Mouse (Mus musculus) ovary, postnatal 14 days (tissue): Measurements from ENCODE around the gene Pitpna.
"Not testable (repeated sequence)": the region's sequence is repeated elsewhere in the genome, so short reads cannot be mapped to it uniquely, and the experiment has no call there.

Source experiments
- DNase-seq: peaks from one replicate; pipeline ENCODE4 v3.0.0; 2022; ENCODE audit warnings: low spot score

Gene Pitpna

DNA sequence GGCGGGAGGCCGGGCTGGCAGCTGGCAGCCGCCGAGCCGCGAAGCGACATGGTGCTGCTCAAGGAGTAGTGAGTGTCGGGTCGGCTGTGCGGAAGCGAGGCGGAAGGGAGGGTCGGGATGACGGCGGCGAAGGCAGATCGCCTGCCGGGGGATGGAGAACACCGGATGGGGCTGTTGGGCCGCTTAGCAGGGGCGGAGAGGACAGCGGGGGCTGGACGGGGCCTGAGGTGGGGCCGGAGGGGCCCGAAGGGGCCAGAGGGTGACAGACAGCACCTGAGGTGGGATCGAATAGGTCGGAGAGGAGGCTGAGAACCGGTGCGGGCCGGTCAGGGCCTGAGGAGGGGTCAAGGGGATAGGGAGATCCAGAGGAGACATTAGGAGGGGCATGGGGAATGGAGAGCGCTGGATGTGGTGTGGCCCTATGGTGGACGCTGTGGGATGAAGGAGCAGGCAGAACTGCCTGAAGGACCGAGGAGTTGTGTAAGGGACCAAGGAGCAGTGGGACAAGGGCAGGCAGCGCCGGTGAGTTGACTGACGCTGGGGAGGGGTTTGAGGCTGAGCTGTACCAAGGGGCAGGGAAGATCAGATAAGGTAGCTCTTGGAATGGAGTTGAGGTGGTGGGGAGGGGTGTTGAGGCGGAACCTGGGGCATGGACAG is 516 bp downstream of the Pitpna start:
- DNase-seq, result no peak

- no peak for DNase-seq
These were observed 4.7 kb downstream of the Pitpna start for GRCm38 (mm10) chr11:75592612-75593011.

DNA sequence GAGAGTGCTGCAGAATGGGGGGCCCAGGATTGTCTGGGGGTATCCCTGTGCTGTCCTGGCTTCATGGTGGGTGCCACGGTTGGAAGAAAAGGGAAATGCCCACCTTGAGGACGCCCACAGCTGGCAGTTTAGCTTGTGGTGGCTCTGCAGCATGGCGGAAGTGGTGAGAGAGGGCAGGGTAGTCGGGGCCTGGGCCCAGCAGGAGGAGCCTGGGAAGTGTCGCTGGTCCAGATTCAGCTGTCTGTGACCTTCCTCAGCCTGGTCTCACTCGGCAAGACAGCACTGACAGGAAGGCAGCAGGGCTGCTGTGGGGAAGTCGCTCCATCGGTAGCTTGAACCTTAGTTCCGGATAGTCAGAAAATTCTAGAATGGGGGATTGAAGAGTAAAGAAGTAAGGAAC is 6.5 kb downstream of the Pitpna start:
- no peak for DNase-seq

- DNase-seq, result no peak
These were observed 7.5 kb downstream of the Pitpna start for GRCm38 (mm10) chr11:75595404-75595803.

DNA sequence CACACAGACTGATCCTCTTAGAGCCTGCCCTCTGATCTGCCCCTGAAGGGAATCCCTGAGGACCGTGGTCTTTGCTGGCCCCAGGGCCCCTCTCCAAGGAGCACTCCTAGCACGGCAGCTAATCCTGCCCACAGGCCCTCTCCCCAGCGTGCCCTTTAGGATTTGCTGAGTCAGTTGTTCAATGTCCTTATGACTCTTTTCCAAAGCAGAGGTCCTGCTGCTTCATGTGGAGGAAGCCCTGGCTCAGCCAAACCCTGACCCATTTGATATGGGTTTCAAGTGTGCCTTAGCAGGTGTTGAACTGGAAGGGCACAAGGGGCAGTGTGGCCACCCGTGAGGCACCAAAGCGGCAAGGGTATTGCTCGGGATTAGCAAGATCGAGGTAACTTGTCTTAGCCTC is 7.9 kb downstream of the Pitpna start:
- no peak for DNase-seq

DNA sequence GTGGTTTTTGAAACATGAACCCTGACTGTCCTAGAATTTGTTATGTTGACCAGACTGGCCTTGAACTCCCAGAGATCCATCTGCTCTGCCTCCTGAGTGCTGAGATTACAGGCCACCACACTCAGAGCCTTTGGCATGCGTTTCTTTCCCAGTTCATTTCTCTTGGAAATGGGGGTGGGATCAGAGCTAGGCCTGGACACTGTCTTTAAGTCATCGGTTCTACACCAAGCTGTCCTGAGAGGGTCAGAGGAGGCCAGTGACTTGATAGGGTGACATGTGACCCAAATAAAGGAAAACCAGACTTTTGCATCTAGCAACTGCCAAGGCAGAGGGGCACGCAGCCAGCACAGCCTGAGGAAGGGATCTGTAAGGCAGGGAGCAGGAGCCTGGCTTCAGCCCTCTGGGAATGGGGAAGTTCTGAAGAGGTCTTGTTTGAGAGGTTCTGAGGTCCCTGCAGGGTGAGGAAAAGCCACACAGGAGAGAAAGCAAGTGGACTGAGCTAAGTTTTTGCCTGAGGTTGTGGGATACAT is 8.9 kb downstream of the Pitpna start:
- peak; percentile 33 for DNase-seq

GRCm38 (mm10) chr11:75598004-75598403 is 10.1 kb downstream of the Pitpna start:
- no peak for DNase-seq

DNA sequence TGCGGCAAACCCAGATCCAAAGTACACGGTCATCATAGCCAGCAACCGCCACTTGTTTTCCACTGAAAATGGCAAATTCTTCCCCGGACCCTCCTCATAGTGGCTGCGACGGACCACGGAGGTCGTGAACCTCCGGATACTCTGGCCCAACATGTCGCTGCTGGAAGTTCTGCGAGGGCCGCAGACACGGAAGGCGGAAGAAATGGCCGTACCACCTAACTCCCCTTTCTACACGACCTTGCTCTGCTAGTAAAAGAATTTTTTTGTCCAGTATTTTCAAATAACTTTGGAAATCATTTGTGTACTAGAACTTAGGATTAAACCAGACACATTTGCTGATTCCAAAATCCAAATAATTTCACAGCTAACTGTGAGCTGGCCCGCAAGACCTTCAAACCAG is 11.9 kb downstream of the Pitpna start:
- not testable (repeated sequence) for DNase-seq

DNA sequence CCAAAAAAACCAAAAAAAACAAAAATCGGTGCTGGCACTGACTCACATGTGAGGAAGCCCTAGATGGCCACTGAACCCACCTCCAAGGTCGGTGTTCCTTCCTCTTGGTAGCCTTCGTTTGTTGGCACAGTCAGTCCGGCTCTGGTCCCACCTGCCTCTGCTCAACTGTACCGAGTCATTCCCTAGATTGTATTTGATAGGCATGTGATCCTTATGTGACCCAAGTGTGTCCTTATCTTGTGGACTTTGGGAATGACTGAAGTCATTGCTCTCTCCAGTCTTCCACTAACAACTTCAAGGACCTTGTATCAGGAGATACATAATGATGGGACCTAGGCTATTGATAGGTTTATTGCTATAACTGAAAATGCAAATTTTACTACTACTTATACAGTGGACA is 16.9 kb downstream of the Pitpna start:
- DNase-seq, result no peak

- no peak for DNase-seq
These were observed 17.4 kb downstream of the Pitpna start for GRCm38 (mm10) chr11:75605318-75605717.

- DNase-seq, result no peak
These were observed 20.9 kb downstream of the Pitpna start for GRCm38 (mm10) chr11:75608776-75609175.

DNA sequence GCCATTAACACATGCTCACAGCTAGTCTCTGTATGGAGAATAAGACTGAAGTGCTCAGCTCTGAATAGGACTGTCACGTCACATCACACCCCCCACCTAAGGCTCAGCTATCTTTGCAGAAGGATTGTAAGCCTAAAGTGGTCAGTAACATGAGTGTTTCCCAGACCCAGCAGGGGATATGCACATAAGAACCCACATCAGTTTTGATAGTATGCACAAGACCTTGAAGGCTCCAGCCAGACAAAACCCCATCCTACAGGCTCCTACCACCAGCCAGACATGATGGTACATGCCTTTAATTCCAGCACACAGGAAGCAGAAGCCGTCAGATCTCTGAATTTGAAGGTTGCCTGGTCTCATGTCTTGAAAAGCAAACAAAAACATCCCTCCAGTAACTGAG is 22.1 kb downstream of the Pitpna start:
- no peak for DNase-seq

DNA sequence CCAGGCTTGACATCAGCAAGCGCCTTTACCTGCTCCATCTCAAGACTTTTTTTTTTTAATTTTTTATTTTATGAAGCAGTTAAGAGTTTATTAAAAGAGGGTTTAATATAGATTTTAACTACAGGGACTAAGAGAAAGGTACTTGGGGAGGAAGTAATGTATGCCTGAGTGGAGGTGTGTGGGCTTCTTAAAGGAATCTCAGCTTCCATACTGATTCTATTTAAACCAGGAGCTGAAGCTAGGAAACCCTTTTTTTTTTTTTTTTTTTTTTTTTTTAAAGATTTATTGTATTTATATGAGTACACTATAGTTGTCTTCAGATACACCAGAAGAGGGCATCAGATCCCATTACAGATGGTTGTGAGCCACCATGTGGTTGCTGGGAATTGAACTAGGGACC is 26.9 kb downstream of the Pitpna start:
- DNase-seq, result no peak

- no peak for DNase-seq
These were observed 27.7 kb downstream of the Pitpna start for GRCm38 (mm10) chr11:75615556-75615955.

GRCm38 (mm10) chr11:75619133-75619532 is 31.2 kb downstream of the Pitpna start:
- no peak for DNase-seq

- no peak for DNase-seq
These were observed 32.4 kb downstream of the Pitpna start for GRCm38 (mm10) chr11:75620136-75620780.

DNA sequence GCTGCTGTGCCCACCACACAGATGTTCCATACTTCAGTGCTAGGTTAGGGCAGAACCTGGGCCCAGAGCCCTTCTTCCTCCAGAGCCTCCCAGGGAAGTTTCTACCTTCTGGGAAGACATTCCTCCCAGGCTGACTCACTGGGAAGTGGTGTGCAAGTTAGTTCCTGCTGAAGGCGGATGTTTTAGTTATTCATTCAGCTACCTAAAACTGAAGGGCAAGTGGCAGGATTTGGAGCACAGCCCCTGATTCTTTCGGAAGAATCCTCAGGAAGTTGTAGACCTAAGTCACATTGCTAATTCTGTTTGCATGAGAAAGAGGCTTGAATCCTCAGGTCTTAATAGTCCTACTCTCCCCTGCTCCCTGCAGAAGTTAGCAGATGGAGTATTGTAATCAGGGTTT is 33.5 kb downstream of the Pitpna start:
- DNase-seq, result no peak

DNA sequence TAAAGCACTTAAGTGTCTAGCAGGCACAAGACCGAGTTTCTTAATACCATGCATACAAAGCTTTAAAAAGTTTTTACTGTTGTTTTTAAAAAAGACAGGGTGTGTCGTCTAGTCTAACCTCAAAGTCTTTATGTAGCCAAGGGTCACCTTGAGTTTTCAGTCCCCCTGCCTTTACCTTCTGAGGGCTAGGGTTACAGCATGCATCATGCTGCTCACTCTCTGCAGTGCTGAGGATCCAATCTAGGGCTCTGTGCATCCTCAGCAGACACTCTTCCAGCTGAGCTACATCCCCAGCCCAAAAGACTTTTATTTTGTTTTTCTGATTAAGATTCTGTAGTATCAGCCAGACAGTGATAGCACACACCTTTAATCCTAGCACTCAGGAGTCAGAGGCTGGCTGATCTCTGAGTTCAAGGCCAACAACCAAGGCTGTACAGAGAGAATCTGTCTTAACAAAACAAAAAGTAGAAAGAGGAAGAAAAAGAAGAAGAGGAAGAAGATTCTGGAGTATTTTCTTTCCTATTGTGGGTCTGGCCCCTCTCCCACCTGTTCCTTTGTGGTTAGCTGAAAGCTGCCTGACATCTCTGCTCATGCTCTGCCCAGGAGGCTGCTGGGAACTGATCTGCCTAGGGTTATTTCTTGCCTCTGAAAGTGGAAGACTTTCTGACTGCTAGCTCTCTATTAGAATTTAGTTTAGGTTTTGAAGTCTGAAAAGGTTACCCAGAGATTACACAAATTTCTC is 34.9 kb downstream of the Pitpna start:
- no peak for DNase-seq

DNA sequence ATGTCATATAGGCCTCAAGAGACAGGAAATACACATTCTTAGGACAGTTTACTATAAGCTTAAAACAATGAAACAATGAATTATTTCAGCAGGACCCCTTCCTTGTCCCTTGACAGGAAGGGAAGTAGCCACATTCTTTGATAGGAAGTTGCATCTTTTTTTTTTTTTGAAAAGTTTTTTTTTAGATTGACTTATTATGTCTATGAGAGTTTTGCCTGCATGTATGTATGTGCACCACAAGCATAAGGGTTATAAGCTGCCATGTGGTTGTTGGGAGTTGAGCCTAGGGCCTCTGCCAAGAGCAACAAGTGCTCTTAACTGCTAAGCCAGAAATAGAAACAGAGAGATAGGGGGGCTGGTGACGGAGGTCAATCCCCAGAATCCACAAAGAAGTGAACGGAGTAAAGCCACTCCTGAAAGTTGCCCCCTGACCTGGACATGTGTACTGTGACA is 36.2 kb downstream of the Pitpna start:
- no peak for DNase-seq

GRCm38 (mm10) chr11:75625820-75626219 is 37.9 kb downstream of the Pitpna start:
- DNase-seq, result no peak

- no peak for DNase-seq
These were observed 42.2 kb downstream of the Pitpna start for GRCm38 (mm10) chr11:75630098-75630497.

DNA sequence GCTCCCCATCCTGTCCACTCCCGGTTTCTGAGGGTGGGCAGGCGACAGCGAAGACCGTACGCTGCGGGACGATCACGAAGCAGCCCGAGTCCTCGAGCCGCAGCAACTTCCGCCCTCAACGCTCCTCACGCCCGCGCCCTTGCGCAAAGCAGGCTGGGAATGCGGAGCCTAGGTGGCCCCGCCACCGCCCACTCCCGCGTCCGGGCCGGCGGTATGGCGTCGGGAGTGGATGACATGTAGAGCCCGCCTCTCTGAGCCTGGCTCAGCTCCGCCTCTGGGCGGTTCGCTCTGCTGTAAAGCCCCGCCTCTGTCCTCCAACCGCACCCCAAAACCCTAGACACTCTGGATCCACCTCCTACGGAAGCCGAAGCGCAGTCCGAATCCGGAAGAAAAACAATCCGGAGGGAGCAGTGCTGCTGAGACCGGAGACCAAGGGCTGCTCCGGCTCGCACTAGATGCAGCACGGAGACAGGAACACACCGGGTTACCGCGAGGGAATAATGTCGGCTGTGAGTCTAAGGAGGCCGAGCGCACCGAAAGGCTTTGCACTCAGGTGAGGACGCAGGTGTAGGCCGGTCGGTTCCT is 42.8 kb downstream of the Pitpna start, which contains the start of gene Inpp5k:
Gene Inpp5k (plus strand): TSS at position 344 of the 585 bp plus-strand sequence.
- peak; percentile 84 for DNase-seq
